Mouse (Mus musculus) large intestine, adult 2 months (tissue): ENCODE measurements around the gene Scn1b. TPM values are rescaled to one million over a fixed set of nuclear protein-coding genes. Genes with fewer than 3 reads are reported as not detected.

Experiments used
- DNase-seq: peaks from one replicate; pipeline ENCODE4 v3.0.0-alpha.2; 2012; ENCODE audit warnings: low read depth, low spot score
- WGBS: fragments of 180-500 bp; shearing (Covaris S2); methylation state at CpG from one replicate; pipeline ENCODE4 v1.1.7; 2018; 5-methylcytosine and 5-hydroxymethylcytosine counted together
- polyA plus RNA-seq: library from polyadenylated mRNA; depleted of rRNA; stranded (reverse); fragments of >200 nt; gene quantifications from 2 replicates; pipeline ENCODE4 v1.2.3, GENCODE M21; 2012; rRNA removed

Scn1b gene
- 14.0 and 15.5 TPM in 2 replicates for polyA plus RNA-seq

DNA sequence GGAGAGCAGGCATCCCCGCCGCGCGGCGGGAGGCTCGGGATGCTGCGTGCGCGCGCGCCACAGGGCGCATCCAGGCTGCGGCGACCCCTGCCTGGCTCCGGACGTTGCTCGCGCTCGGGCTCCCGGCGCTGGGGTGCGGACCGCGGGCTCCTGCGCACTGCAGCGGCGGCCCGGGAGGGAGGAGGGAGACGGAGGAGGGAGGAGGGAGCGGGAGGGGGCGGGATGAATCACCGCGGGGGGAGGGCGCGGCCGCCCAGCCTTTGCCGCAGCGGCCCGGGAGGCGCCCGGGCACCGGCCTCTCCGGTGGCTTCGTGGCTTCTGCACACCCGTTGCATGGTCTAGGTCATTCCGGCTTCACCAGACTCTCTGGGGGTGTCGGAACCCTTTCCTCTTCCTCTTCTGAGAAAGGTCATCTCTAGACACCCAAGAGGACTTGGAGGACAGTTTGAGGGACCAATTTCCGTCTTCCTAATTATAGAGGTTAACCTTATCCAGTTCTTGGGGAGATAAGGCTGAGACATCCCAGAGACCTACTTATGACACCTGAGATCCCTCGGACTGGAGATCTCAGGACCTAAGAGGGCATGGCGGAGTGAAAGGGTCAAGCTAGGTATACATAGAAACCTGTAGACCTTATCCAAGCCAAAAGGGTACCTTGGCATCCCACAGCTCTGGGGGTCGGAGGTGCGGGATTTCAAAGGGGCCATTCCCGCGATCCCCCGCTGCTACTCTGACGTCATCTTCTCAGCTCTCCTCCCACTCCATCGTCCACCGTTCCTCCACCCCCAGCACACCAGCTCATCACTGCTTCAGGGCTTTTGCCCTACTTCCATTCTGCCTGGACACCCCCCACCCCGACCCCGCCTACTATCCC lies at the start of gene Scn1b:
Scn1b (minus strand) TSS at position 153 of the 874 bp plus-strand sequence.
- DNase-seq = no peak
- WGBS = 2% methylated on average over 57 of the region's 60 CpGs

DNA sequence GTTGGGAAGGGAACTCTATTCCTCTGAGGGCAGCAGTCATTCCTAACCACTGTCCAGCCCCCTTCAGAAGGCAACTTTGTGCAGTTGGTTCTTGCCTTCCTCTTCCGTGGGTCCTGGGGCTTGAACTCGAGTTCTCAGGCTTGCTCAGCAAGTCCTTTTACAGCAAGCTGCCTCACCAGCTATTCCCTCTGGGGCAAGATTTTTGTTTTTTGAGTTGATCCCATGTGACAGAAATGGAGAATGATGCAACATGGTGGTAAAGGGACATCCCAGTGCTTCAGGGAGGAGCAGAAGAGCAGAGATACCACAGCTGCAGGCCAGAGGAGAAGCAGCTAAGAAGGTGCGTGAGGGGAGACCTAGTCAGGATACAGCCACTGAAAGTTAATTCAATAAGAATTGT lies 48.3 kb upstream of the Scn1b start:
- no peak for DNase-seq

GRCm38 (mm10) chr7:31174466-31174865 lies 47.7 kb upstream of the Scn1b start:
- no peak for DNase-seq
- WGBS = 59% methylated on average over 8 of the region's 8 CpGs

More for the DNA sequence above, 48.3 kb upstream of the Scn1b start:
- 81% methylated on average over 3 of the region's 3 CpGs for WGBS

GRCm38 (mm10) chr7:31172238-31172637 lies 45.4 kb upstream of the Scn1b start:
- WGBS = 19% methylated on average over 2 of the region's 2 CpGs
- DNase-seq = no peak

DNA sequence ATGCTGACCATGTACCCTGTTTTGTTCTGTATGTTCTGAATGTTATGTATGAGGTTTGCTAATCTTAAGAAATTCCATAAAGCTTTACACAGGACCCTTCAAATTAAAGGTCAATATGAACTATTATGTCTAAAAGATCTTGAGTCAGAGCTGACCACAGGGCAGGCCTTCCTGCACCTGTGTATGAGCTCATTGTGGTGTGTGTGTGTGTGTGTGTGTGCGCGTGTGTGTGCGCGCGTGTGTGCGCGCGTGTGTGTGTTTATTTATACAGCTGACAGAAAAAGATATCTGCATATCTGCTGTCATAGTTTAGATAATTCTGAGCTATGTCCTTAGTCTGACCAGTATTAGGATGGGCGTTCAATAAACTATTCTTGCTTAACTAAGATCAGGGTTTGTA lies 43.7 kb upstream of the Scn1b start:
- WGBS = 91% methylated on average over 9 of the region's 9 CpGs
- no peak for DNase-seq

- DNase-seq = no peak
- WGBS = 58% methylated on average over 8 of the region's 8 CpGs
Measured at GRCm38 (mm10) chr7:31168412-31168811, 41.6 kb upstream of the Scn1b start.

DNA sequence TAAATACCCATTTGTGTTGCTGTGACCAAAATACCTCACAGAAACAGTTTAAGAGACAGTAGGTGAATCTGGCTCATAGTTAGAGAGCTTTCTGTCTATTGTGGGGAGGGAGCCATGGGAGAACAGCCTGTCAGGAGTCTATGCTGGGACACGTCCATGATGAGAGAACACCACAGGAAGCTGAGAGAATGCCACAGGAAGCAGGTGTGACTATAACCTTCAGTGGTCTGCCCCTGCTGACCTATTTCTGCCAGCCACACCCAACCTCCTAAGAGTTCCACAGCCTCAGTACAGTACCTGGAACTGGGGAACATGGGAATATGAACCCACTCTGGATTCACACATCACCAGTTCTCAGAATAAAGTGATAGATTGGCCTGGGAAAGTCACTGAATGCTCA lies 37.9 kb upstream of the Scn1b start:
- DNase-seq = no peak
- 59% methylated on average over 1 of the region's 1 CpGs for WGBS

DNA sequence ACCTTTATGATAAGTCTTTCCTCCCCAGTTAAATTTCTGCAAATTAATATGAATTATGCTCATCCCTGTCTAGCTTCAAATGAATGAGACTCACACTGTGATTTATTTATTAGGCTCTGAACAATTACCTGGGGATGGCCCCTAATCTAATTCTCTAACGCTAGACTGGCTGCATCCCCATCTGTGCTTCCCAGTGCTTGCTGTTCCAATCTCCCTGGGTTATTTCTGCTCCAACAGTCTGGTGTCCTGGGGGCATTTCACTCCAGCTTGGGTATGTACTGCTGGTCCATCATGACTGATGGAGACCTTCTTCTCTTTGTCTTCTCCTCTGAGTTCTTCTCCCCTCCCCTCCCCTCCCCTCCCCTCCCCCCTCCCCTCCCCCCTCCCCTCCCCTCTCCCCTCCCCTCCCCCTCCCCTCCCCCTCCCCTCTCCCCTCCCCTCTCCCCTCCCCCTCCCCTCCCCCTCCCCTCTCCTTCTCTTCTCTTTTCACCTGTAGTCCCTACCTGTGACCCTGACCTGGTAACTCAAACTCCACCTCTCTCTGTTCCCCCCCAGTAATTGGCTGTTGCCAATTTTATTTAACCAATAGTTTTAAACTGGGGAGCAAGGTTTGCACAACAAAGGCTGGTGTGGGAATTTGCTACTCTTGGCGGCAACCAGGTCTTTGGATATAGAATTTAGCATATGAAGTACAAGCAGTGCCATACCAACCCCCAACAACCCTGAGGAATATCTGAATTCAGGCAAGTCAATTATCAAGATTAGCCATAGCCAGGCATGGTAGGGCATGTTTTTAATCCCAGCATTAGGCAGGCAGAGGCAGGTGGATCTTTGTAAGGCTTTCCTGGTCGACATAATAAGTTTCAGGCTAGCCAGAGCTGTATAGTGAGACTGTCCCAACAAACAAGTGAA lies 37.1 kb upstream of the Scn1b start:
- 61% methylated on average over 3 of the region's 3 CpGs for WGBS
- no peak for DNase-seq

DNA sequence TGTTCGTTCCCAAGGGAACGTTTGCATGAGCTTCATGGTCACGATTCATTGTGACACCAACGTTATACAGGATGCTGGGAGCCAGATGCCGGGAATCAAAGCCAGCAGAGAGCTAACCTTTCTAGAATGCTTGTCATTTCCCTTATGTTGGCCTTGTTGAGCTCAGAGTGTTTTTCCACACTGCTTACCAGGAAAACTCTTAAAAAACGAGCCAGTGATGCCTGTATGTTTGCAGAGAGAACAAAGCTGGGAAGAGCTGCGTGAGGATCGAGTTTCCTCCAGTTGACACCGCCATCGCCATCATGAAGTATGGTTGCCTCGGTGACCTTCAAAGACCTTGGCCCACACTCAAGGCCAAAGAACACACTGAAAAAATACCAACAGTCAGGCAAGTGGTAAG lies 35.5 kb upstream of the Scn1b start:
- DNase-seq = no peak
- 69% methylated on average over 11 of the region's 11 CpGs for WGBS

DNA sequence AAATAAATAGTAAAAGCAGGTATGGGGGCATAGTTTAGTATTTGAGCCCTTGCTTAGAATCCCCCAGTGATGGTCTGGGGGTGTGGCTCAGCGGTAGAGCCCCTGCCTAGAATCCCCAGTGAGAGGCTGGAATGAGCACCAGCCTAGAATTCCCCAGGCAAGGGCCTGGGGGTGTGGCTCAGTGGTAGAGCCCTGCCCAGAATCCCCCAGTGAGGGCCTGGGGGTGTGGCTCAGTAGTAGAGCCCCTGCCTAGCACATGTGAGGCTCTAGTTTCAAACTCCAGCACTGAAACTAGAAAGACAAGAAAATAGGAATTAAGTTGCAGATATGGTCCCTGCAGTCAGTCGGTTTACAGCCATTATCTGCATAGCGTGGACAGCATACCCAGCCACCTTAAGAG lies 35.0 kb upstream of the Scn1b start:
- 66% methylated on average over 3 of the region's 3 CpGs for WGBS

DNA sequence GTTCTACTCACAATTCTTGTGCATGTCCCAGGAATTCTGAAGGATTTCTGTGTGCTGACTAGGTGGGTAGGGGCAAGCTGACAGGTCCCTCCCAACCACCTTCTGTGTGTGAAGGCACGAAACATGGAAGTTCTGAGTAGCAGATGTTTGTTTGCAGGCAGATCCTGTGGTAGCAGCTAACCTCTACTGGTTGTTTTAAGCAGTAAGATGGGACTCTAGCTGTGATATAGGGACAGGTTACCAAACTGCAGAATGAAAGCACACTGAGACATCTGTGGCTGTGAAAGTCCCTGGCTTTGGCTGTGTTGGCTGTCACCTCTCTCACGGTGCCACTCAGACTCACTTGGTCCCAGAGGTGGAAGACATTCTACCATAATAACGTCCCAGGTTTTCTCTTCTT lies 34.4 kb upstream of the Scn1b start:
- DNase-seq = no peak
- 73% methylated on average over 3 of the region's 3 CpGs for WGBS

More for the DNA sequence above, 35.0 kb upstream of the Scn1b start:
- DNase-seq = no peak

DNA sequence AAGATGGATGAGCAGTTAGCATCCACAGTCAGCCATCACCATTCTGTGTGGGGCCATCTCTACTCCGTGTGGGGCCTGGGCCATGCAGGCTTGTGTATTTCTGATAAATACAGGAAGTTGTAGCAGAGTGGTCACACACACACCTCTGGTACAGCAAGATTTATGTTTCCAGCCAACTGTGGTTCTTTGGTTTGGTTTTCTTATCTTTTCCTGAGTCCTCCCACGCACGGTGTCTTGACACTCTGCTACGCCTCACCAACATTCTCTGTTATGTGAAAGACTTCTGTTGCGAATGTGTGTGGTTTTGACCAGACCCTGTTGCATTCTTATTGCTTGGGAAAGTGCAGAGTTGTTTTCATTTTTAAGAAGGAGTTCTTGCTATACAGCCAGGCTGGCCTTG lies 34.0 kb upstream of the Scn1b start:
- 77% methylated on average over 5 of the region's 5 CpGs for WGBS
- DNase-seq = no peak

DNA sequence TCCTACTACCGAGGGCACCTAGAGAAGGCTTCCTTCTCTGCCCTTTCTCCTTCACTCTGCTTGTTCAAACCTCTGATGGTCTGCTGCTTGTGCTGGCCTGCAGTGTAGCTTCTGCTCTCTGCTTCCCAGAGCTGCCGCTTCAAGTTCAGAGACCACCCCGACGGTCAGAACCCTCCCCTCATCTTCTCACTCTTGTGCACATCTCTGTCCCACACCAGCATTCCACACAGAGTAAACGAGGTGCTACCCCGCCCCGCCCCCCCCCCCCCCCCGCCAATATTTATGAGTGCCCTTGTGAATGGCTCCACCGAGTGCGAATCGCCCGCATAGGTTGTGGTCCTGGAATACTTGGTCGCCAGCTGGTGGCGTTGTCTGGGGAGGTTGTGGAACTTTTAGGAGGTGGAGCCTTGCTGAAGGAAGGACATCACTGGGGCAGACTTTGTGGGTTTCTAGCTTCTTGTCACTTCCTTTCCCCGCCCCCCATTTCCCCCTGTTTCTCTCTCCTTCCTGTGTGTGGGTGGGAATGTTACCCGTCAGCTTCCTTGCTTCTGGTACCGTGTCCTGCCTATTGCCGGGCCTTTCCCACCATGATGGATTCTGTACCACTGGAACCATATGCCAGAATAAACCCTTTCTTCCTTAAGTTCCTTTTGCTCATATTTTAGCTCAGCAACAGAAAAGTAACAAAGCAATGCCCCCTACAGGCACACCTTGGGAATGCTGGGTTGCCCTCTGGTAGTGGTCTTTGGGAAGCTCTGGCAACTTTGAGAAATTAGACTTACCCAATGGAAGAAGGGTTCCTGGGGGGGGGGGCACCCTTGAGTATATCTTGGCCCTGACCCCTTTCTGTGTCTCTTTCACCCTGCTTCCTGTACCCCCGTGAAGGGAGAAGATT lies 29.5 kb upstream of the Scn1b start:
- DNase-seq = no peak
- WGBS = 44% methylated on average over 19 of the region's 19 CpGs

DNA sequence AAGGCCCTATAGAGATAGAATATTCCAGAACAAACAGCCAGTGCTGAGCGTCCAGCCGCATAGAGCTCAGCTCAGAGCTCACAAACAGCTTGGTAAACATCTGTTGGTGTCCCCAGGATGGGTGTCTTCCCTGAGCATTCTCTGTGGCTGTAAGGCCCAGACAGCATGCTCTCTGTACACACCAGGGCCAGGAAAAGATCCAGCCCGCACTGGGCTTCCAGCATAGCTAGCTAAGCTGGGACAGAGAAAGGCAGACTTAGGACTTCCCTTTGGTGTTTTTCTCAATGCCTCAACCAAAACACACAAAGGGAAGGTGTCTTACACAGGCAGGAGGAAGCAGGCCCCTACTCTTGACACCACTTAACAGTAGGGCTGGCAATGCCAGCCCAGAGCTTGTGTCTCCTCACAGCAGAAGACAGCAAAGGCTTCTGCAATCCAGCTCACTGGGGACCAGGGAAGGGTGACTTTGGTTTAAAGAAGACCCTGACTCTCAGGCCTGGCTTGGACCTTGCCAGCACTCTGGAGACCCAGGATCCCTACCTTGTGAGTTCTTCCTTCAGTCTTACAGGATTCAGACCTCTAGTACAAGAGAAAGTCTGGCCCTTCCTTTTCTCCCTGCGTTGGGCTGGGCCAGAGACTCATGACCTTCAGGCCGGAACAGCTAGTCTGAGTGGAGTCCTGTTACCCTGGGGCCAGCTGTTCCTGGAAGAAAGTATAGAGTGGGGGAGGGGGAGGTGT lies 28.7 kb upstream of the Scn1b start, which contains the start of gene Gramd1a:
Gramd1a (minus strand) TSS at position 601 of the 738 bp plus-strand sequence.
- no peak for DNase-seq
- 57% methylated on average over 5 of the region's 5 CpGs for WGBS

GRCm38 (mm10) chr7:31153536-31154320 lies 26.9 kb upstream of the Scn1b start:
- 89% methylated on average over 6 of the region's 6 CpGs for WGBS
- DNase-seq = no peak

DNA sequence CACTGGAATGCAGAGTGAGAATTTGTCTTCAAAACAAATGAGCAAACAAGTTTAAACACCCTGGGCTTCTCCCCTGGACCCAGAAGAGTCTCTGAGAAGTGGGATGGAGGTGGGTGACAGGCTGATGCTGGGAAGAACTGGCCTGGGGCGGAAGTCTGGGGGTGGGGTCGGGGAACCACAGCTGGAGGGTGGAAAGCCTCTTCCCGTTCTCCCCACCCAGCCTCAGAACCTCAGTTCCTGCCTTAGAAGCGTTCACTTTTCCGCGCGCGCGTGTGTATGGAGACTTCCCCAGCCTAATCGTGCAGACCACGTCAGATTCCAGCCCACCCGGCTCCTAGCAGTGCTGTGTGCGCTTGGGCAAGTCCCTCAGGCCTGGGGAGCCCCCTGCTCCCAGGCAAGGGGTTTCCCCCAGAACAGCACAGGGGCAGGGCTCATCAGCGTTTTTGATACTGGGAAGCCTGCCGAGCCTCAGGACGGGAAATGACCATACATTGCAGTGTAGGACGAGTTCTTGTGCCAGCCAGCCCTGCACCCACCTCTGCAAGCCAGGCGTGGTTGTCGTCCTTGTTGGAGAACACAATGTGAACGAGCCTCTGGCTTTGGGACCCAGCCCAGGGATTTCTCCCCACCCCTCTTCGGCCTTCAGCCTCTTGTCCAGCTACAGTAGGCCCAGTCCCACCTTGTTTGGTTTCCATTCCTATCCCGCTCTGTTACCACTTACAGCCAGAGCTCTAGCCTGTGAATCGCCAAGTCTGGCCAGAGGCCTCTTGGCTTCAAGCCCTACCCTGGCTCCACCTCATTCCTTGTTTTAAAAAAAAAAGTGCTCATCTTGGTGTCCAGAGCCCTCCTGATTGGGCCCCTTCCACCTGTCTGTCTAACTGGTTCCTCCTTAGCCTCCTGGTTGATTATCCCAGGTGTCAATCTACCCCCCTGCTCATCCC lies 24.8 kb upstream of the Scn1b start:
- no peak for DNase-seq
- 26% methylated on average over 23 of the region's 23 CpGs for WGBS
